Mouse (Mus musculus): ENCODE results near the gene Htr1a.

The Htr1a gene

DNA sequence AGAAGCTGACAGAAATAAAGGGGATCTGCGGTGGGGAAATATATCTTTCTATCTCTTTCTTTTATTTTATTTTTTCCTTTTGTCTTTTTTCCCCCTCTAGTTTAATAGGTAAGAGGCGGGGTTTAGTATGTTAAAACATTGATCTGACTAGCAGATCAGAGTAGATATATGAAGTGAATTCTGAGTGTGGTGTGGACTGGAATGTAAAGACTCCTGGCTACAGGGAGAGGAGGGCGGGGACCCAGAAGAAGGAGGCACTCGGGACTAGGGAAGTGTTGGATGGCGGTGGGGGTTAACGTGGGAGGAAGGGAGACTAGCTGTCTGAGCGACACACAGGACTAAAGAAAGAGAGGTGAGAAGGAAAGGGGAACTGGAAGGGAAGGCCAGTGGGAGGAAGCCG, at the start of gene Htr1a:
Htr1a (plus strand) TSS at position 301 of the 400 bp plus-strand sequence.
- DNase-seq (ENCODE audit: low spot score in 2 of 2), result no peak

DNA sequence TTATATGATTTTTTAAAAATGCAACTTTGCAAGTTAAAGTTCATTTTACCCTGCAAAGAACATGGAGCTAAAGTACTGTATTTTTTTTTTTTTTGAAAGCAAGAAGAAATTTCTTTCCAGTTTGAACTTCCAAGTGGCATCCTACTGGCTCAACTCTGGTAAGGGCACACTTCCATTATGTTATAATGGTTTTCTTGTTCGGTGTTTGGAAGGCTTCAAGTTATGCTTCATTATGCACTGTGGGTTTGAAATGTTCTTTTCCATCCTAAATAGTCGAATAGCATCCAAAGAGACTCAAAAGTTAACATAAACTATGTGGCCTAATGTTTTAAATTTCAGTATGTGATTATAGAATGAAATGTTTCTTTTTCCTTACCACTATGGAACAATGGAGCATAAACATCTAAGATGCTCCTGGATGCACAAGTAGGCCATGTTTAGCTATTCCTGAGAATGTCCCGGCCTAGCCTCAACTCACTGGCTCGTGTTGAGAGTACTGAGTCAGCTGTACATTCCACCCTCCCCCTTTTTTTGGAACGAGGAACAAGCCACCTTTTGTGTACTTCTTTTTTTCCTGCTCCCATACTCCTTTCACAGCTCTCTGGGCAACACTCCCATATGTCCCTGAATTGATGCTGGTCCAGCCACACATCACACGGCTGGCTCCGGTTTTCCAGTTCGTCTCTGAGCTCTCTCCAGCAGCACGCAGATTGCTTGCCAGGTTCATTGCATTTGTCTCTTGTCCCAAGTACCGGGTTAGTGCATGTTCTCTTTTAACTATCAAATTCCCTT, 31.7 kb upstream of the Htr1a start:
- peak; percentile 18 to 25 for DNase-seq (ENCODE audit: low spot score in 2 of 2)

DNA sequence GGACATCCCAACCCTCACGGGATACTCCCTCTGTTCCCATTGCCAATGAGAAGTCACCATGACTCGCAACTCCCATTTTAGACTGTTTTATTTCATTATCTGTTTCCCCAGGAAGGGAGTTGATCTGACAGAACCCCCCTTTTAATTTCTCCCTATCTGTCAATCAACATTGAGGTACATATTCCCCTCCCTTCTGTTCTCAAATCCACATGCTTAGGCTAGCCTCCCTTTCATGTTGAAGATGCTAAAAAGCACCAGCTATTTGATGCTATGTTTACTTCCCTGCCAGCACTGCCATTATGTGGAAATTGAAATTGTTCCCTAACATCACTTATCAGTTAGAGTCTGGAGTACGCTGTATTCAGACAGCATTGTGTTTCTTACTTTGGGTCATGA, 31.1 kb upstream of the Htr1a start:
- no peak for DNase-seq (ENCODE audit: low spot score in 2 of 2)

DNA sequence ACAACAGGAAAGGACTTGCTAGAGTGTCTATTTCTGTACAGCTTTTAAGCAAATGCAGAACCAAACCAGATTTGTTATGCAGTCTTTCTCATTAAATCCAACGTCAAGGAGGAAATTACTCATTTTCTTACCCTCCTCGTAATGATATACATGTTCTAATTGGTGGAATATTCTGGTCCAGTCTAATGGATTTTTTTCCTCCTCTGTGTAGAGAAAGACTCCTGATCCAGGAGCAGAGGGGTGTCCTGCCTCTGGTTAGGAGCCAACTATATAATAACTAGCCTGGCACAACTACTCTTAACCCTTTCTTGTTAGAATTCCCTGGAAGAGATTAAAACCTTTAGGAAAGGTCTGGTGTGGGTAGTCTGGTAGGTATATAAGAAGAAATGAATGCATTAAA, 10.3 kb upstream of the Htr1a start:
- no peak for DNase-seq (ENCODE audit: low spot score in 2 of 2)

DNA sequence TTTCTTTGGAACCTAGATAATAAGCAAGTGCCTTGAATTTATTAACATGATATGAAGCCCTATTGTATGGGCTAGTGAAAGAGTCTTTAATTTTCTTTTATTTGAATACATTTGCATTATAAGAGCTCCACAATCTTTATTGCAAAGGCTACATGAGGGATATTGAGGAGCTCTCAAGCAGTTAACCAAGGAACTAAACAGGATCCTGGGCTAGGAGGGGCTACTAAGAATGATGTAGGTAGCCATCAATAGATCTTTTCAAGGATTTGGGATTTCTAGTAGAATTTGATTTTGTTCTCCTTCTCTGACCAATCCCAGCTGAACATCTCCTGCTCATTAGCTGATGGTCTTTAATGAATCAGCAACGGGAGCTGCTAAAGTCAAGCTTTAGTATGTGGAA, 9.8 kb upstream of the Htr1a start:
- DNase-seq (ENCODE audit: low spot score in 2 of 2), result no peak

DNA sequence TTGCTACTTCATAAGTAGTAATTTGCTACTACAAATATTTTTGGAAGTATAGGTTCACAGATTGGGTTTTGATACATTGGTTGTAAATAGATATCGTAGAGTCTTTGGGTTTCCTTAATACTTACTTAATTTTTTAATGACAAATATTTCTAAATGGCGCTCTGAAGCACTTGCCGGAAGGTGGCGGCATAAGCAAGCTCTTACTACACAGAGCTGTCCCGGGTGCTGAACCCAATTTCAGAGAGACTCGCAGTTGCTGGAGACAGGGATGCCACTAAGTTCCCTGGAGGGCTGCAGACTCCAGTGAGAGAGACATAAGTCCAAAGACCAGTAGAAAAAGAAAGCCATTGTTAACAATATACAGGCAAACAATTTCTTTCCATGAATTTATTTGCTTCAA, 863 bp upstream of the Htr1a start:
- peak; percentile 32 to 36 for DNase-seq (ENCODE audit: low spot score in 2 of 2)

DNA sequence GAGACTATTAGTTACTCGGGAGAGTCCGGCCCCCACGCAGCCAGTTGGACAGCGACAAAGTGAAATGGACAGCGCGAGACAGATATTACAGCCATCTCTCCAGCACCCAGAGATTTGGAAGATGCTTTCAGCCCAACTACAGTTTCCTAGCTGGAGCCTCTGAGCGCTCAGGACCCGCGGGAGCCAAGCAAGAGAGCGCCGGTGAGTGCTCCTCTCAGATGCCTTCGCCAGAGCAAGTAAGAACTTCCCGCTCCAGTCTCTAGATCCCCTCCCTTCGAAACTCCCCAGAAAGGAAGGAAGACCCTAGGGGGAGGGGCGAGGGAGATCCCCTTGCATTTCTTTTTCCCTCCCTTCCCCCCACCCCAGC, 415 bp downstream of the Htr1a start:
- no peak for DNase-seq (ENCODE audit: low spot score in 2 of 2)

DNA sequence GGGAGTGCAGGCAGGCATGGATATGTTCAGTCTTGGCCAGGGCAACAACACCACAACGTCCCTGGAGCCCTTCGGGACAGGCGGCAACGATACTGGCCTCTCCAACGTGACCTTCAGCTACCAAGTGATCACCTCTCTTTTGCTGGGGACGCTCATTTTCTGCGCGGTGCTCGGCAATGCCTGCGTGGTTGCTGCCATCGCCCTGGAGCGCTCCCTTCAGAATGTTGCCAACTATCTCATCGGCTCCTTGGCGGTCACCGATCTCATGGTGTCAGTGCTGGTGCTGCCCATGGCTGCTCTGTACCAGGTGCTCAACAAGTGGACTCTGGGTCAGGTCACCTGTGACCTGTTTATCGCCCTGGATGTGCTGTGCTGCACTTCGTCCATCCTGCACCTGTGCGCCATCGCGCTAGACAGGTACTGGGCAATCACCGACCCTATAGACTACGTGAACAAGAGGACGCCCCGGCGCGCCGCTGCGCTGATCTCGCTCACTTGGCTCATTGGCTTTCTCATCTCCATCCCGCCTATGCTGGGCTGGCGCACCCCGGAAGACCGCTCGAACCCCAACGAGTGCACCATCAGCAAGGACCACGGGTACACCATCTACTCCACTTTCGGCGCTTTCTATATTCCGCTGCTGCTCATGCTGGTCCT, 927 bp downstream of the Htr1a start:
- peak; percentile 22 to 23 for DNase-seq (ENCODE audit: low spot score in 2 of 2)

DNA sequence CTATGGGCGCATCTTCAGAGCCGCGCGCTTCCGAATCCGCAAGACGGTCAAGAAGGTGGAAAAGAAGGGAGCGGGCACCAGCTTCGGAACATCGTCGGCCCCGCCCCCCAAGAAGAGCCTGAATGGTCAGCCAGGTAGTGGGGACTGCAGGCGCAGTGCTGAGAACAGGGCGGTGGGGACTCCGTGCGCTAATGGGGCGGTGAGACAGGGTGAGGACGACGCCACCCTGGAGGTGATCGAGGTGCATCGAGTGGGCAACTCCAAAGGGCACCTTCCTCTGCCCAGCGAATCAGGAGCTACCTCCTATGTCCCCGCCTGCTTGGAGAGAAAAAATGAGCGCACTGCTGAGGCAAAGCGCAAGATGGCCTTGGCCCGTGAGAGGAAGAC, 1.4 kb downstream of the Htr1a start:
- no peak for DNase-seq (ENCODE audit: low spot score in 2 of 2)

DNA sequence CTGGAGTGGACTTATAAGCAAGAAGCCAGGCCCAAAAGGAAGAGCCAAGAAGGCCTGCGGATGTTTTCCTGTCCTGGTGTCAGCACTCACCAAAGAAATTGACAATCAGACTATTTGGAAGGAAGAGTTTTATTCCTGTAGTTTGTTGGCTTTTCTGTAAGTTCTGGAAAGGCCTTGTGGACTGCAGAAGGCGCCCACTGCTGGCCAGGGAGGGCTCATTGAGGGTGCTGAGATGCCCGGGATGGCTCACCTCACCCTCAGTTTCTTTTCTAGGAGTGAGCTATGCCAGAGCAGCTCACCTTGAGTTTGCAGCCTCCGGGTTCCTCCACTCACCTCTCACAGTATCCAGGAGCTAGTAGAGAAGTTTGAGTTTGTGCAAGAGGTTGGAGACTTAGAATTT, 2.8 kb downstream of the Htr1a start:
- DNase-seq (ENCODE audit: low spot score in 2 of 2), result no peak

DNA sequence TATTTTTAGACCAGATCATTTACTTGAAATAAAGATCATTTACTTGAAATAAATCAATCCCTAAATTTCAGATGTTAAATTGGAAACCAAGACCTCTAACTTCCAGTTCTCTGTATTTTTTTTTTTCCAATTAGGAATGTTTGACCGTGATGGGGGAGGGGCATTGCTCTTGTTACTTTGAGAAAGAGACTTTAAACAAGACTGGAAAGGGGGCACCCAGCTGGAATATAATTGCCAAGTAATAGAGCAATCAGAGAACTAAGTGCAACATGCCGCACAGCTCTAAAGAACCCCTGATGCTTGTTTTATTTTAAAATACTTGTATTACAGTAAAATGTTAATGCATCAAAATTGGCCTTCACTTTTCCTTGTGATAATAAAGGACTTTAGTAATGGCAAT, 4.3 kb downstream of the Htr1a start:
- DNase-seq (ENCODE audit: low spot score in 2 of 2), result no peak

DNA sequence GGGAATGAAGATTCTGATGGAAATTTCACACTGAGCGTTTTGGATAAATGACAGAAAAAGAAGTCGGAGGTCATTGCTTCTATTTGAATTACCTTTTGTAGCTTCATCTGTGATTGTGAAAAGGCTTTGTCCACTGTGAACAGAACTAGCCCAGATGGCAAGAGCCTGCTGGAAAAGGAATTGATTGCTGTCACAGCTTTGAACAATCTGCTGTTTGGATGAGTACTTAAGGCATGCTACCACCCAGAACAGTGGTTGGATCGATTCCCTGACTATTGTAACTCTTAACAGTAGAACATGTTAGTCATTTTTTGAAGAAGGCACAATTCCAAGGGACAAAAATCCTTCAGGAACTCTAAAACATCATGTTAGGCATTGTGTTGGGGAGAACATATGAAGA, 8.1 kb downstream of the Htr1a start:
- no peak for DNase-seq (ENCODE audit: low spot score in 2 of 2)

Data from right cerebral cortex, postnatal 36 days (tissue).